Comparison of ENCODE assay signal across 10 mouse cellular contexts in the genomic region with DNA sequence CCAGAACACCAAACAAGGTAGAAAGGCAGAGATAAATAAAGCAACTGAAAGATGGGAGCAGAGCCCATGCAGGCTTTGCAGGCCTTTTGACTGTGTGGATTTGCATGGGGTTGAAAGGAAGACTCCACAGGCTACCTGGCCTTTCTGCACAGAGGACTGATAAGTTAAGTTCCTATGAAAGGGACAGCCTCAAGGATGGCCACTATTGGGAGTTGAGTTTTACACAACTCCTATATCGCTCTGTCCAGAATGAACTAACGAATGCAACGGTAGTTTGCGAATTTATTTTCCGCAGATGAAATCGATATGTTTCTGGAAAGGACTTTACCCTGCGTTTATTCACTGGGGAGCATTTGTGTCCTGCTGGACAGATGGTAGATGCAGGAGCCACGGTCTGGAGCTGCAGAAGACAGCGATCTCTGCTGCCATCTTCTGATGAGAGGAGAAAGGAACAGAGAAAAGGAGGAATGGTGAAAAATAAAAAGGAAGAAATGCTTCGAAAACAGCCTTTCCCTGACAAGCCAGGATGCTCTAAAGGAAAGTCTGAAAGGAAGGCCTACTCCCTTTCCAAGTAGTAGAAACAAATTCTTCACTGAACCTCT.
A peak's percentile ranks its signal among the peaks of the same experiment; 100 is the strongest.
DNase-seq lines count a peak whose midpoint lies in the region; ATAC-seq and TF ChIP-seq lines count a peak whose summit lies in the region.
"Had no signal": no experiment of that assay in that cellular context is flagged by ENCODE, and none has a peak within 500 bp of the region (broad histone marks: within the 10 kb centered on the region; RNA-seq: fewer than 3 reads in every experiment).

No protein-coding gene starts in this region.

- no peak overlapping the region for H3K9ac ChIP-seq in midbrain, embryonic 14.5 days (replicated peaks; ENCODE audit: low read length)
- no peak overlapping the region for H3K9ac ChIP-seq in midbrain, embryonic 16.5 days (ENCODE audit: low read depth, low read length)
- H3K9ac ChIP-seq: embryonic facial prominence, embryonic 15.5 days; lung, embryonic 15.5 days had no signal

- no peak overlapping the region for H3K4me3 ChIP-seq in gastrocnemius, adult 2 months
- H3K4me3 ChIP-seq in midbrain, embryonic 14.5 days (replicated peaks; ENCODE audit: low read depth, low read length): no peak overlapping the region
- no peak overlapping the region for H3K4me3 ChIP-seq in midbrain, embryonic 16.5 days (ENCODE audit: low read depth, low read length)
- H3K4me3 ChIP-seq: embryonic facial prominence, embryonic 15.5 days; lung, embryonic 15.5 days had no signal

- TF ChIP-seq CTCF in gastrocnemius, adult 2 months (IDR thresholded peaks at IDR 0.05): peak; percentile 13; the same call in 1 of the 2 replicates

- no peaks in the 10 kb centered on the region for H3K27me3 ChIP-seq in midbrain, embryonic 14.5 days (ENCODE audit: control insufficient read depth, insufficient read depth, low read length)
- H3K27me3 ChIP-seq in midbrain, embryonic 16.5 days (ENCODE audit: control insufficient read depth, insufficient read depth, low read depth, low read length): no peaks in the 10 kb centered on the region
- H3K27me3 ChIP-seq: embryonic facial prominence, embryonic 15.5 days; lung, embryonic 15.5 days had no signal

- no peaks in the 10 kb centered on the region for H3K9me3 ChIP-seq in midbrain, embryonic 14.5 days (ENCODE audit: control insufficient read depth, low read length)
- H3K9me3 ChIP-seq in midbrain, embryonic 16.5 days (replicated peaks; ENCODE audit: control insufficient read depth, low read length, poor library complexity, severe bottlenecking): no peaks in the 10 kb centered on the region
- H3K9me3 ChIP-seq: embryonic facial prominence, embryonic 15.5 days; lung, embryonic 15.5 days had no signal

- WGBS in midbrain, embryonic 14.5 days: 68% methylated on average over 10 of the region's 10 CpGs
- WGBS in midbrain, embryonic 16.5 days: 51% methylated on average over 10 of the region's 10 CpGs

- intact Hi-C loops in gastrocnemius, adult 2 months (cut with DNase I): no loop called here

- no peak for DNase-seq in gastrocnemius, adult 2 months
- DNase-seq in gastrocnemius, postnatal 25 days: no peak
- DNase-seq in midbrain, embryonic 14.5 days: peak; percentile 57
- DNase-seq in left cerebral cortex, adult 18-20 months (ENCODE audit: low spot score in 2 of 2): peak; percentile 51 to 60
- peak; percentile 38 for DNase-seq in telencephalon, adult 2 months (ENCODE audit: low read depth, low spot score)
- DNase-seq in thymus, postnatal 0 days (ENCODE audit: low spot score): no peak
- DNase-seq in spleen, postnatal 14 days (ENCODE audit: low spot score in 2 of 2): no peak

- H3K36me3 ChIP-seq in midbrain, embryonic 14.5 days (ENCODE audit: control insufficient read depth, insufficient read depth, low read length): no peaks in the 10 kb centered on the region
- no peaks in the 10 kb centered on the region for H3K36me3 ChIP-seq in midbrain, embryonic 16.5 days (ENCODE audit: control insufficient read depth, insufficient read depth, low read length)
- H3K36me3 ChIP-seq: embryonic facial prominence, embryonic 15.5 days; lung, embryonic 15.5 days had no signal

- H3K4me1 ChIP-seq in midbrain, embryonic 14.5 days (ENCODE audit: control insufficient read depth, insufficient read depth, low read length): peaks cover 8% of the 10 kb centered on the region; the same call in 1 of the 2 replicates
- peaks cover 8% of the 10 kb centered on the region for H3K4me1 ChIP-seq in midbrain, embryonic 16.5 days (ENCODE audit: control insufficient read depth, insufficient read depth, low read length)
- H3K4me1 ChIP-seq: embryonic facial prominence, embryonic 15.5 days; lung, embryonic 15.5 days had no signal

- no peak overlapping the region for H3K4me2 ChIP-seq in midbrain, embryonic 14.5 days (ENCODE audit: low read length)
- no peak overlapping the region for H3K4me2 ChIP-seq in midbrain, embryonic 16.5 days (ENCODE audit: low read length)
- H3K4me2 ChIP-seq: embryonic facial prominence, embryonic 15.5 days; lung, embryonic 15.5 days had no signal

- H3K27ac ChIP-seq in gastrocnemius, adult 2 months: no peak overlapping the region
- H3K27ac ChIP-seq in midbrain, embryonic 14.5 days (replicated peaks; ENCODE audit: low read depth, low read length): no peak overlapping the region
- H3K27ac ChIP-seq in midbrain, embryonic 16.5 days (ENCODE audit: low read length): no peak overlapping the region
- H3K27ac ChIP-seq: embryonic facial prominence, embryonic 15.5 days; lung, embryonic 15.5 days had no signal

- no peak for ATAC-seq in midbrain, embryonic 14.5 days (ENCODE audit: low FRiP score, low TSS enrichment)
- ATAC-seq in midbrain, embryonic 16.5 days: no peak

Comparison
In these comparisons a context has a peak if more than half of its experiments do, and no peak if none do; other contexts are left out.
1. DNase-seq: peak in midbrain, embryonic 14.5 days (single experiment), left cerebral cortex, adult 18-20 months (2 of 2) and telencephalon, adult 2 months (single experiment); none in gastrocnemius, adult 2 months (single experiment), gastrocnemius, postnatal 25 days (single experiment), thymus, postnatal 0 days (single experiment) and spleen, postnatal 14 days (0 of 2).